Mouse (Mus musculus) stomach, postnatal 0 days (tissue): ENCODE measurements around the gene AL732309.1.

Experiments
- CTCF ChIP-seq: IDR thresholded peaks from 2 replicates; pipeline ENCODE4 v1.5.1; 2016; ENCODE audit warnings: antibody characterized with exemption, low read depth, mild to moderate bottlenecking, moderate library complexity
- EP300 ChIP-seq: optimal IDR thresholded peaks from 2 replicates; pipeline ENCODE3; 2016; ENCODE audit warnings: antibody characterized with exemption

DNA sequence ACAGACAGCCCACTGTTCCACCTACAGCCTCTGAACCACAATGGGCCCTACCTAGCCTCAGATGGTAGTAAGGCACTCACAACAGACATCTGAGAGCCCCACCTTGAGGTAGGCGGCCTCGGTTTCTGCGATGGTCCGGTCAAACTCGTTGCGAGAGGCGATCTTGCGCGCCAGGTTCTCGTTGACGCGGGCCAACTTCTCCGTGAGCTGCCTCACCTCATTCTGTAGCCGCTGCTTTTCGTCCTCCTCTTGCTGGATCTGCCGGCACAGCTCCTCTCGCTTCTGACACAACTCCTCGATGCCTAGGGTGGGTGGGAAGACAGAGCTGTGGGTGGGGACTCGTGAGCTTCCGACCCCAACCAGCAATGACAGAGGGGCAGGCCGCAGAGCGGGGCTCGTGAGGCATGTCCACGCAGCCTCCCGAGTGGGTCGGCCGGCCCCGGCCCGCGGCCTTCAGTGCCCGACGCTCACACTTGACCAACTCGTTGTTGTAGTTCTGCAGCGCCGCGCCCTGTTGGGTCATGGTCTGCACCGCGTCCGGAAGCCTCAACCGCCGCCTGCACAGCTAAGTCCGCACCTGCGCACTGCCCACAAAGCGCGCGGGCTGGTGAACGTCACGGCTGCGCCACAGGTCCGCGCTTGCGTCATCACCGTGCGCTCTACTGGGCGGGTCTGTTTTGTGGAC, 25.3 kb upstream of the AL732309.1 start, which contains the start of the genes Ssna1 and Anapc2:
- TF ChIP-seq EP300 (no peak), CTCF (peak; percentile 68)
